Mouse (Mus musculus) spleen, adult 12 weeks (tissue): Measurements from ENCODE around the gene Olfr1013.

Experiments
- DNase-seq: peaks from one replicate; pipeline ENCODE4 v3.0.0; 2022; ENCODE audit warnings: low spot score

The Olfr1013 gene

GRCm38 (mm10) chr2:85766798-85767197, at the start of gene Olfr1013:
Gene Olfr1013, plus strand, starts transcription at chr2:85767098.
- no peak for DNase-seq

- DNase-seq = no peak
Measured at GRCm38 (mm10) chr2:85725793-85726192, 41.1 kb upstream of the Olfr1013 start.

GRCm38 (mm10) chr2:85753822-85754221, 13.1 kb upstream of the Olfr1013 start:
- no peak for DNase-seq

- DNase-seq = no peak
Measured at GRCm38 (mm10) chr2:85762666-85763065, 4.2 kb upstream of the Olfr1013 start, which contains the start of gene Olfr1012. Gene Olfr1012, minus strand, starts transcription at chr2:85762766.

GRCm38 (mm10) chr2:85772413-85772812, 5.5 kb downstream of the Olfr1013 start, which contains the start of gene Olfr1014:
Gene Olfr1014, plus strand, starts transcription at chr2:85772713.
- DNase-seq = no peak

- no peak for DNase-seq
Measured at GRCm38 (mm10) chr2:85781717-85782116, 14.8 kb downstream of the Olfr1013 start, which contains the start of gene Olfr1015. Gene Olfr1015, plus strand, starts transcription at chr2:85782017.

- no peak for DNase-seq
Measured at GRCm38 (mm10) chr2:85792331-85792730, 25.4 kb downstream of the Olfr1013 start.

- DNase-seq = no peak
Measured at GRCm38 (mm10) chr2:85802444-85802843, 35.5 kb downstream of the Olfr1013 start, which contains the start of gene Olfr1016. Gene Olfr1016, minus strand, starts transcription at chr2:85802544.

GRCm38 (mm10) chr2:85804501-85804900, 37.6 kb downstream of the Olfr1013 start:
- no peak for DNase-seq

- no peak for DNase-seq
Measured at GRCm38 (mm10) chr2:85818179-85818578, 51.3 kb downstream of the Olfr1013 start, which contains the start of gene Olfr1018. Gene Olfr1018, plus strand, starts transcription at chr2:85818479.
